Mouse (Mus musculus): ENCODE measurements around the gene Kcnq2.

Gene Kcnq2

DNA sequence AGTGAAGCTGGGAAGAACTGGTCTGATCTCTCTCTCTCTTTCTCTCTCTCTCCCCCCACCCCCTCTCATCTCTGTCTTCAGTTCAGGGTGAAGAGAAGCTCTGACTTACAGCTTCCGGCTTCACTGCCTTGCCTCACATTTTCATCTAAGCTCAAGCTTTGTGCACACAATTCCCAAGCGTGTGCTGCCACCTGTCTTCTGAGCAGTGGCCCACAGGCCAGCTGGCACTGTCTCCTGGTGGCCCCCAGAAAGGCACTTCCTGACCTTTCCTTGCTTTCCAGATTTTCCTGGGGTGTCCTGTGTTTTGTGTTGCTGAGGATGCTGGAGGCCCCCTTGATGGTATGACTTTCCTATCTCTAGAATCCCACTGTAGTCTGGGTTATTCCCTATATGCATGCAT, 31.0 kb downstream of the Kcnq2 start:
- DNase-seq (ENCODE audit: low spot score in 2 of 2) = no peak

GRCm38 (mm10) chr2:181102161-181102560, 32.9 kb downstream of the Kcnq2 start:
- DNase-seq (ENCODE audit: low spot score in 2 of 2) = no peak

GRCm38 (mm10) chr2:181101626-181102025, 33.5 kb downstream of the Kcnq2 start:
- no peak for DNase-seq (ENCODE audit: low spot score in 2 of 2)

GRCm38 (mm10) chr2:181100087-181100486, 35.0 kb downstream of the Kcnq2 start:
- DNase-seq (ENCODE audit: low spot score in 2 of 2) = no peak

- no peak for DNase-seq (ENCODE audit: low spot score in 2 of 2)
These were observed 45.0 kb downstream of the Kcnq2 start for GRCm38 (mm10) chr2:181090123-181090522.

DNA sequence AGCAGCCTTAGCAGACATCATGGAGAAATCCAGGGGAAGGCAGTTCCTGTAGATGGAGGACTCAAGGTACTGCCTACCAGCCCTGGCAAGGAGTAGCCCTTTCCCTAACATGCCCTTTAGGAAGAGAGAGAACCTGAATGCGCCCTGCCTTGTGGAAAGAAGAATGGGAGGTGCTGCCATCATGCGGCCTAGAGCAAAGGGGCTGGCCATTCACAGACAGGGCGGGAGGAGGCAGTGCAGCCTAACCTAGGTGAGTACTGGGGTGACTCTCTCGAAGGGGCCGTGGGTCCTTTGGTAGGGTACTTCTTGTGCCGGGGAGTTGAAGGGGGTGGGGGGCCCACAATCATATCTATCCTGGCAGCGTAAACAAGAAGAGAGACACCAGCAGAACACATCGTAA, 50.1 kb downstream of the Kcnq2 start:
- DNase-seq (ENCODE audit: low spot score in 2 of 2) = no peak

- no peak for DNase-seq (ENCODE audit: low spot score in 2 of 2)
These were observed 51.2 kb downstream of the Kcnq2 start for GRCm38 (mm10) chr2:181083945-181084344.

DNA sequence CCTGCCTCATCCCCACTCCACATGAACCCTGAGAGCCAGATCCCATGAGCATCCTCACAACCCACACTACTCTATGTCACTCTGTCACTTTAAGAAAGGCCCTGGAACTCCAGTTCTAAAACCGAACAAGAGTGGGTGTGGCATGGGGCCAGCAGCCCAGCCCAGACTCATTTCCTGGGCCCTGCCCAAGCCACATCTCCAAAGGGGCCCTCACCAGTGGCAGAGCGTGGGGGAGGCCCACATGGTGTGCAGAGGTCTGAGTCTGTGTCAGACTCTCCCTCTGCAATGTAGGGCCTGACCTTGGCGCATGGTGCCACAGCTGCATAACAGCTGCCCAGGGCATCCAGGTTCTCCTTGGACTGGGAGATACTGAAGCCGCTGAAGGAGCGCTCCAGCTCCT, 54.2 kb downstream of the Kcnq2 start:
- no peak for DNase-seq (ENCODE audit: low spot score in 2 of 2)

- DNase-seq (ENCODE audit: low spot score in 2 of 2) = no peak
These were observed 55.6 kb downstream of the Kcnq2 start for GRCm38 (mm10) chr2:181079518-181079917.

- no peak for DNase-seq (ENCODE audit: low spot score in 2 of 2)
These were observed 56.2 kb downstream of the Kcnq2 start for GRCm38 (mm10) chr2:181078908-181079307.

GRCm38 (mm10) chr2:181075501-181075900, 59.6 kb downstream of the Kcnq2 start:
- DNase-seq (ENCODE audit: low spot score in 2 of 2) = no peak

GRCm38 (mm10) chr2:181072403-181072714, 62.7 kb downstream of the Kcnq2 start:
- no peak for DNase-seq (ENCODE audit: low spot score in 2 of 2)

- DNase-seq (ENCODE audit: low spot score in 2 of 2) = peak; percentile 58 to 76
These were observed 63.2 kb downstream of the Kcnq2 start for GRCm38 (mm10) chr2:181071706-181072402.

DNA sequence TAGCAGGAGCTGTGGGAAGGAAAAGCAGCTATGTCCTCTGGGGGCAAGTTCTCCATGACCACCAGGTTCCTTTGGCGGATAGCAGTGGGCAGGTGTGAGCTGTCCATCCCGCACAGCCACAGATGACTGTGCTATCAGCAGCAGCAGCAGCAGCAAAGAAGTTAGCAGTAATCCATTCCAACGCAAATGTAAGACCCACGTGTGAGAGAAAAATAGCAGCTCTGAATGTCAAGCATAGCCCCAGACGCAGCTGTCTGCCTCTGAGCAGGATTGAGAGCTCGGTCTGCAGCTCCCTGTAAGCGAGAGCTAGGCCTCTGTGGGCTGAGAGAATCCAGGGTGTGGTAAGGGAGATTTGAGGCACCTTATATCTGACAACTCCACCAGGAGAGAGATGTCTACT, 65.0 kb downstream of the Kcnq2 start:
- no peak for DNase-seq (ENCODE audit: low spot score in 2 of 2)

GRCm38 (mm10) chr2:181068499-181068898, 66.6 kb downstream of the Kcnq2 start:
- DNase-seq (ENCODE audit: low spot score in 2 of 2) = no peak

DNA sequence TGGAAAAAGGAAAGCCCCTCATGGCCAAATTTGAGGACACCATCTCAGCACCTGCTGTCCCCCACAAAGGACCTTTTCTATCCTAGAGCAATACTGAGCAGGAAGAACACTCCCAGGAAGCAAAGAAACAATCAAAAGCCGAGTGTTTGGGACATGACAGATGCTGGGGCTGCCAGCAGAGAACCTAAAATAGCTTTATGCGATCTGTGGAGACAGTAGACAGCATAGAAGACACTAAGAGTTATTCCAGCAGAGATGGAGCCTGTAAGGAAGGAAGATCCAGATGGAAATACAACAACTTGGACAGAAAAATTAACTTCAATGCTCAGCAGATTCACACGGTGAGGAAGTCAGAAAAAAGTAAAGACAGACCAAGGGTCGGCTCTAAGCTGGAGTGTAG, 69.3 kb downstream of the Kcnq2 start:
- DNase-seq (ENCODE audit: low spot score in 2 of 2) = no peak

GRCm38 (mm10) chr2:181060127-181060526, 75.0 kb downstream of the Kcnq2 start:
- peak; percentile 39 to 74 for DNase-seq (ENCODE audit: low spot score in 2 of 2)

GRCm38 (mm10) chr2:181058193-181058592, 76.9 kb downstream of the Kcnq2 start:
- DNase-seq (ENCODE audit: low spot score in 2 of 2) = no peak

DNA sequence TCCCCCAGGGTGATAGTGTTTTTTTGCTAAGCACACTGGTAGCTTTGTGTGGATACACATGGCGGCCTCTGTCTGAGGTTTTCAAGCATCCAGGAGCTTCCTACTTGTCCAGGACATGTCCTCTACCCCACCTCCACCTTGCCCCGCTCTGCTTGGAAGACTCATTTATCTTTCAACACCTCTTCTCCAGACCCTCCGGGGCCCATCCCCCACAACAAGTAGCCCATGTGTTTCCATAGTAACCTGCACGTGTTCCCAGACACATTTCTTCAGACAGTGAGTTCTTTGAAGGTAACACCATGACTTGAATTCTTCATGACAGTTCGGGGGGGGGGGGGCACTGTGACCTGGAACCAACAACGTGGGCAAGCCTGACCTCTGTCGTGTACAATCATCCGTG, 77.8 kb downstream of the Kcnq2 start:
- no peak for DNase-seq (ENCODE audit: low spot score in 2 of 2)

DNA sequence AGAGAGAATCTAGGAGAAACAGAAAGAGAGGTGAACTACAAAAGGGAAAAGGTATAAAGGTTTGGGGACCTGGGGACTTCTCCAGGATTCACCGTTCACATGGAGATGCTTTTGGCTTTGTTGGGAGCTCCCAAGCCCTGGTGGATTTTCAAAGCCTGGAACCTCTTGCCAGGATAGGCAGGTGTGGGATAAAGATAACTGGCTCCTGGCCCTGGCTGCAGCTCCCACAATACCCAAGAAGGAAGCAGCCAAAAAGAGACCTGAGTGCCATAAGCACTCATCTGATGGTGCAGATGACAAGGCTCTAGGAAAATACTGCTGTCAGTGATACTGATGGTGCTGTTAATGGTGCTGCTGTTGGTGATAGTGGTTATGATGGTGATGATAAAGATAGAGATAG, 82.9 kb downstream of the Kcnq2 start:
- DNase-seq (ENCODE audit: low spot score in 2 of 2) = no peak

GRCm38 (mm10) chr2:181048986-181049385, 86.1 kb downstream of the Kcnq2 start:
- no peak for DNase-seq (ENCODE audit: low spot score in 2 of 2)

DNA sequence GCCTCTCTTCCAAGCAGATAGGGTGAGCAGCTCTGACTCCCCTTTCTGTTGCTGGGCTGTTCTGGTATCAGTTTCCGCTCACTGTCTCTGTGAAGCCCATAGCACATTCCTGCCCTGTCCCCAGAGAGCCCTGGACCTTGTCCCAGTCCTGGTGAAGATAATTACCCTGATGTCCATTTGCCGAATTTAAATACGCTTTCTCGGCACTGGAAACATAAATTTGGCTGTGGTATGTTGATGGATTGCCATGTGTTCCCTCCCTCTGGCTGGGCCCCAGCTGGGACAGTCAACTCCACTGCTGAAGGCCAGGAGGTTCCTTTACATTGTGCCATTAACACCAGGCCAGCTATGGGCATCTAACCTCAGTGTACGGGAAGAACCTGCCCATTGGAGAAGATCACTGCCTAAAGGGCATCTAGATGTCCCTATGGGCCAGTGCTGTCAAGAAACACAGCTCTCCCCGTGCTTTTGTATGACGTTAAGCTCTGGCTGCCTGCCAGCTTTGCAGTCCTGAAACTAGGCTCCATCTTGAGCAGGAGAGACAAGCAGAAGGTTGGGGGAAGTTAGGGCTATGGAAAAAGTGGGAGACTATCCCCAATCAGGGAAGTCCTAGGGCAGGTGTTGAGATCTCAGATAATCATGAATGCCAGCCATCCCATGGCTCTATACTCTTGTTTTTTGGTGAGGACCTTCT, 86.7 kb downstream of the Kcnq2 start:
- no peak for DNase-seq (ENCODE audit: low spot score in 2 of 2)

DNA sequence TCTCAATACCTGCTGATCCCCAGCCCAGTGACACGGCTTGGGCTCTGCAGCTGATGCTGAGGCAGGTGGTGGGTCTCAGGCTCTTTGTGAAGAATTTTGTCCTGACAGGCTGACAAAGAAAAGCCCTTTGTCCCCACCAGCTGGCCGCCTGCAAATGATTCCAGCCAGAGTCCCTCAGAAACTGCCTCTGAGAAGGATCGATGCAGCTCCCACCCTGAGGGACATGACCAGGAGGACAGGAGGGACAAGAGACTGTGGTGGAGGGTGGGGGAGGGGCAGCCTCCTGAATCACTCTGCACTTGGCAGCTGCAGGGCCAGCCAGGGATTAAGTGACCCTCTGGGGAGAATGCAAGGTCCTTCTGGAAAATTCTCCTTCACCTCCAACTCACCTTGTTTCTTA, 91.1 kb downstream of the Kcnq2 start:
- no peak for DNase-seq (ENCODE audit: low spot score in 2 of 2)

DNA sequence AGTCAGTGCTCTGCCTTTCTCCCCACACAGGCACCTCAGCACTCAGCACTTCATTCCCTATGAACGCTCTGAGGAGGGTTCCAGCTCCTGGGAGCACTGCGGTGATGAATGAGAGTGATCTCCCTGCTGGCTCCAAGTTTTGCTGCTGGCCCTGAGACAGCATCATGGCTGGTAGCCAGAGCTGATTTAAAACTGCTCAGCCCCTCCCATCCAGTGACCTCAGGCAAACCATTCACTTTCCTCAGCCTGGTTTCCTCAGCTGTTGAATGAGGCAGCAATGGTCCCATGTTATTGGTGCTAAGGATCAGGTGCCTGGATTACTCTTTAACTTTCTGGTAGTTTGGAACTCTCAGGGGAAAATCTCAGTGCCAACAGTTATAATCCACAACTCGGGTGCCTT, 91.7 kb downstream of the Kcnq2 start, which contains the start of gene Chrna4:
Chrna4 (minus strand) TSS at position 110 of the 400 bp plus-strand sequence.
- no peak for DNase-seq (ENCODE audit: low spot score in 2 of 2)
